Mouse (Mus musculus) gastrocnemius, adult 2 months (tissue): ENCODE data around the gene Slc35f4. TPM values are rescaled to one million over a fixed set of nuclear protein-coding genes. Genes with fewer than 3 reads are reported as not detected.

Experiments used
- DNase-seq: peaks from one replicate; pipeline ENCODE4 v3.0.0; 2022
- H3K27ac ChIP-seq: fragments of 200-600 bp; 2 replicates; pipeline ENCODE4 v1.8.1; 2022; ENCODE audit warnings: mild to moderate bottlenecking
- H3K4me3 ChIP-seq: fragments of 200-600 bp; 2 replicates; pipeline ENCODE4 v1.8.1; 2022; ENCODE audit warnings: mild to moderate bottlenecking, moderate library complexity
- CTCF ChIP-seq: fragments of 200-600 bp; IDR thresholded peaks from 2 replicates; pipeline ENCODE4 v1.8.1; 2022; ENCODE audit warnings: antibody characterized with exemption, mild to moderate bottlenecking, moderate library complexity
- intact Hi-C: fragments of 180-260 bp; cut with DNase I; formaldehyde crosslinking; loops from one replicate; pipeline ENCODE4 v1.15.1; 2025
- long read RNA-seq, 2 experiments: library from polyadenylated mRNA; stranded (forward); transcript quantifications; one replicate each; pipeline ENCODE4 v2.0.0; 2021
- total RNA-seq, 2 experiments: library from RNA; stranded (reverse); gene quantifications; 2 replicates each; pipeline ENCODE4 v1.2.3; 2021

The Slc35f4 gene
- not detected for total RNA-seq
- long read RNA-seq, experiment 1 = 0 reads
- long read RNA-seq, experiment 2, partial matches to known transcripts = 0 of 1 reads
- long read RNA-seq, experiment 2, other reads (novel, unspliced or antisense) = 1 of 1 reads

DNA sequence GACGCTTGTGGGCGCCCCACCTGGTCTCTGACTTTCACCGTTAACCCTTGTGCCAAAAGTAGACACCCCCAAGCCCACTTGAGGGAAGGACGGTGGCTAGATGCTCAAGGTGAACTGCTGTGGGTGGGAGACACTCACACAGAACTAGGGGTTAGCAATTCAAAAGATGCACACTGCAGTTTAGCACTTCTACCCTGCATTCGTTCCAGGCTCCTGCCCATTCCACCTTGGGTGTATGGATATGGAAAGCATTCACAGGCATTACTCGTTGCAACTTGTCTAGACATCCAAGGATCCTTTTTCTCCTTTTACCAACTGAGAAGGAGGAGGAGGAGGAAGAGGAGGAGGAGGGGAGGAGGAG lies at the start of gene Slc35f4:
TSS of gene Slc35f4 (minus strand) at position 116 of the 361 bp plus-strand sequence.
- intact Hi-C loops = no loop called here
- Histone ChIP-seq H3K4me3 (no peak within 1 kb of the TSS), H3K27ac (no peak within 1 kb of the TSS)
- no peak for TF ChIP-seq CTCF
- DNase-seq = no peak

DNA sequence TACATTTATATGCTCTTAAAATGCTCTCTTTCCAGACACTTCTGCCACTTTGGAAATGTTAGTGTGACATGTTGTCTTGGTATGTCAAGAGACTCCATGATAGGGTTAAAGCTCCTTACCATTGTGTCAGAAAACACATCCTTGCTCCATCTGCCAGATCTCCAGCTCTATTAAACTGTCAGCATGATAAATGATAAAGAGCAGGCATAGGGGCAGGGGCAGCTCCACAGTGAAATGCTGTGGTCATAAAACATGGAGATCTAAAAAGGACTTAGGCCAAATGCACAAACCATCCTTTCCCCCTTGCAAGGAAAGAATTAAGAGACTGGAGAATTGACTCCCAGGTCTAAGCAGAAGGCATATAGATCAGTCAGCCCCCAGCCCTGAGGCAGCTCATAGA lies 42.5 kb upstream of the Slc35f4 start:
- no peak for TF ChIP-seq CTCF
- no peak for DNase-seq
- intact Hi-C loops = no loop called here
- Histone ChIP-seq H3K4me3 (no peak overlapping the region), H3K27ac (no peak overlapping the region)

DNA sequence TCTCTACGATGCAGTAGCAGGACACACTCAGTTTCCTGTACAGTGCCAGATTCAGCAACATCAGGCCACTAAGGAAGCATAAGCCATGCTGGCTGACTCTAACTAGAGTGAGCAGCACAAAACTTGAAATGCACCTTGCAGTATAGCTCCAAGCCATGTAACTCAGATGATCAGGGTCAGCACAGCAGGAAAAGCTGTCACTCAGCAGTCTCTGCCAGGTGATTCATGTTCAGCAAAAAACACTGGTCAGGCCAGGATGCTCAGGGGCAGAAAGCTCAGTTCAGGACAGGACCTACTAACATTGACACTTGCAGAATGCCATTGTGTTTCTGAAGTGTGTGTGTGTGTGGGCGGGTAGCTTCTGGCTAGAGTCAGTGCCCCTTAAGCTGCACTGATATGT lies 34.9 kb upstream of the Slc35f4 start:
- no peak for TF ChIP-seq CTCF
- intact Hi-C loops = no loop called here
- Histone ChIP-seq H3K27ac (no peak overlapping the region), H3K4me3 (no peak overlapping the region)
- no peak for DNase-seq

DNA sequence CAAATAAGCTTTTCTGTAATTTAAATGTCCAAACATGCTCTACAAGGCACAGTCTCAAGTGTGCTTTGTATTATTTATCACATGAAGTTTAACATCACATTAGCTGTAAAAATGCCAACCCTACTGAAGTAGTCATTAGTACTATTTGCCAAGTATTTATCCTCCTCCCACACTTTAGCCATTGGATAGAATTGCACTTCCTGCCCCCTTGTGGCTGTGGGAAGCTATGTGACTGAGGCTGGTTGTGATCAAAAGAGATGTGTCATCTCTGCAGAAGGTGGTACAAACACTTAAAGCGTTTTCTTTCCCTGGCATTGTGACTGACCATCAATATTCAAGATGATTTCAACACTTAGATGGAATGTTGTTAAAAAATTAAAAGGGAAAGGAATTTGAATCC lies 14.3 kb upstream of the Slc35f4 start:
- DNase-seq = no peak
- intact Hi-C loops = no loop called here
- Histone ChIP-seq H3K4me3 (no peak overlapping the region), H3K27ac (no peak overlapping the region)
- peak; percentile 50 for TF ChIP-seq CTCF

DNA sequence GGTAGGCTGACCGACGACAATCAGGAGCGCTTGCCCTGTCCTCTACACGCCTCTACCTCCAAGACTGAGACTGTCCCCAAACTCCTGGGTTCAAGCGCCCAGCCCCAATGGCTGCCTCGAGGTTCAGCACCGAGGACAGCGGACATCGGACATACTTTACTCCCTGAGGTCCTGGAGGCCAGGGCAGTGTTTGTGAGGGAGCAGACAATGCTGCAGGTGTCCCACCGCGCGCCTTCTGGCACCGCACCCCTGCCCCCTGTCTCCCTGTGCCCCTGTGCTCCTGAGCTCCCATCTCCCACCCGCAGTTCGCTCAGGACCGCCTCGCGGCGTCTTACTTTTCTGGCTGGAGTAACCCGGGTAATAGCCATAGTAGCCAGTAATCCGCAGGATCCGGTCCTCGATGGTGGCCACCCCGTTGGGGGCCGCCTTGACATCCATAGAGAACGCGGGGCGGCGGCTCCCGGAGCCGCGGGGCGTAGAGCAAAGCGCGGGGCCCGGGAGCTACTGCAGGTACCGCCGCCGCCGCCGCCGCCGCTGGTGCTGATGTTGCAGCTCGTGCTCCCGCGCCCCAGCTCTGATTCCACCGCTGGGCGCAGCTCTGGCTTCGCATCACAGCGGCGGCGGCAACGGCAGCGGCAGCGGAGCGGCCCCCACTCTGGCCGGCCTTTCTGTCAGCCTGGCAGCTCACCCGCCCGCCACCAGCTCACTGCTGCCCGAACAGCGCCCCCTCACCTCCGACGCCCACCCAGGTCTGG lies 493 bp downstream of the Slc35f4 start:
- no peak overlapping the region for H3K4me3 ChIP-seq
- DNase-seq = peak; percentile 35
- intact Hi-C loops = no loop called here
- TF ChIP-seq CTCF = no peak
- no peak overlapping the region for H3K27ac ChIP-seq

DNA sequence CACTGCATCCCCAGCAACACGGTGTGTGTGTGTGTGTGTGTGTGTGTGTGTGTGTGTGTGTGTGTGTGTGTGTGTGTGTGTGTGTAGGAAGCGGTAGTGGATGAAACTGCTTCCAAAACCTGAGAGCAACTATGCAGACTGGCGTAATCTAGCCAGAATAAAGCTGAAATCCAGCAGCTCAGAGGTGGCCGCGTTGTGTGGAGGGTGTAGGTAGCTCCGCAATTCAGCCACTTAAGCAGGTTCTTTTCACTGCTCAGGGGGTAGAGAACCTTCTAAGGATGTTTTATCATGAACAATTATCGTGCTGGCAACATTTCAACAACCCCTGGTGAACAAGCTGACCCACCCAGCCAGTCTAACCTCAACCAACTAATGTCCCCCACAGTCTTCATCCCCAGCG lies 1.2 kb downstream of the Slc35f4 start:
- intact Hi-C loops = no loop called here
- Histone ChIP-seq H3K27ac (no peak overlapping the region), H3K4me3 (no peak overlapping the region)
- DNase-seq = no peak
- TF ChIP-seq CTCF = no peak

DNA sequence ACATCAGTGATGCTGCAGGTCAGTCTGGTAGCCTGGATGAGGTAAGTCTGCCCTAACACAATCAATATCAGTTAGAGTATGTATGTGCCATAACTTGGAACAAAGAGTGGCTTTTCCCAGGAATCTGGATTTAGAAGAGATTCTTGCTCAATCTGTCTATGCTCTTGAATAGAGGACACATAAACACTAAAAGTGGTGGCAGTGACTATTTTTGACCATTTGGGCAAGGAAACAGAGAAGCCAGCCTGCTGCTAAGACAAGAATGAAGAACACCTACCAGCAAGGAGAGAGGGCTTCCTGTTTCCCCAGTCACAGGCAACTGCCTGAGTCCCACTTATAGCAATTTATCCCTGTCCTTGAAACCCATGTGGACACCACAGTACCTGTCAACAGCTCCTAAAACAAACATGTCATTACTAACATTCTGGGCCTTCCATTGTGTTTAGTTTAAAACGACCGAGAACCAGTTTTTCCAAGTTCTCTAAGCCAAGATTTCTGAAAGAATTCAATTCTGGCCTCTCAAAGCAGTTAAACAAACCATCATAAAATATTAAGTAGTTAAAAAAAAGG lies 10.7 kb downstream of the Slc35f4 start:
- H3K4me3 ChIP-seq = no peak overlapping the region
- no peak overlapping the region for H3K27ac ChIP-seq
- intact Hi-C loops = no loop called here
- no peak for DNase-seq
- no peak for TF ChIP-seq CTCF

DNA sequence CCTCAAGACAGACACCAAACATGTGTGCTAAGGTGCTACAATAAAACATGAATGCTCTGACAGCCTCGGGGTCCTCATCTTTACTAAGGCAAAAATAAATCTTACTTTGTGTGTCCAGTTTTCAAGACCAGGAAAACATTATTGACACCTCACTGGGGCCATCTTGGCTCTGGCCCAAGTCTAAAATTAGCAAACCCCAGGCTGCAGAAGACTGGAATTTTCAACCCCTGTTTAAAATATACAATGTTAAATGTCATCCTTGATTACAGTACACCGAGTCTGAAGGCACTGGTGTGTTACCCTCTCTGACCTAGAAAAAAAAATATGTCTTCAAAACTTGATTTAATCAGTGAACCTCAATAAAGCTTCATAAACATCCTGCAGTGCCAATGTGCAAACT lies 11.7 kb downstream of the Slc35f4 start:
- Histone ChIP-seq H3K4me3 (no peak overlapping the region), H3K27ac (no peak overlapping the region)
- no peak for TF ChIP-seq CTCF
- intact Hi-C loops = no loop called here
- no peak for DNase-seq

DNA sequence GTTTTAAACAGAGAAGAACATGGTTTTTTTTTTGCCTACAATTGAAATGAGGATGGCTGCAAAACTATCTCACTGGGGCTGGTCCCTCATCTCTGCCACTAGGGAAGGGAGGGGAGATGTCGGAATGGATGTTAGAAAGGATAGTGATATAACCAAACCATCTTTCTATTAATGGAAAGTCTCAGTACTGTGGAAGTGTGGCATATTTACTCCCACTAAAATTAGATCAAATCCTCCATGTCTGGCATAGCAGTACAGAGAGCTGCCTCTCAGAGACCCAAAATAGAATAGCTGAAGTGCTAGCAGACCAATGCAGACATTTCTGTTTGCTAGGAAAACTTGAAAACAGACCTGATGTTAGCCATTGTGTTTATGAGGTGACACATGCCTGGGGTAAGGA lies 30.7 kb downstream of the Slc35f4 start:
- intact Hi-C loops = no loop called here
- no peak overlapping the region for H3K27ac ChIP-seq
- no peak overlapping the region for H3K4me3 ChIP-seq
- no peak for TF ChIP-seq CTCF
- no peak for DNase-seq

DNA sequence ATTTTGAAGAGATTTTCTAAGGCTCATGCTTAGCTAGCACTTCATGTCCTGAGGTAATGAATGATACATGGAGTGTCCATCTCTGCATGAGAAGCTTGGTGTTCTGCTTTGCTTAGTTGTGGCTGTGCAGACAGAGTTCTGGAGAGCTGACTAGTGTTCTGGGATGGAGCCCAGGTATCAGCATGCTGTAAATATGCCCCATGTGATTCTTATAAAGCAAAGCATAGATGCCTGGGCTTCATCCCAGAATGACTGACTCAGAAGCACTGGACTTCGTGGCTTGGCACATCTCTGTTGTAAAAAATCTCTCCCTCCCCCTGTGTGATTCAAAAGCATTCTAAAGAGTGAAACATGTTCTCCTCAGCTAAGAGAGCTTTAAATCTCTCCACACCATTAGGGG lies 32.1 kb downstream of the Slc35f4 start:
- DNase-seq = no peak
- TF ChIP-seq CTCF = no peak
- Histone ChIP-seq H3K27ac (no peak overlapping the region), H3K4me3 (no peak overlapping the region)
- intact Hi-C loops = no loop called here

DNA sequence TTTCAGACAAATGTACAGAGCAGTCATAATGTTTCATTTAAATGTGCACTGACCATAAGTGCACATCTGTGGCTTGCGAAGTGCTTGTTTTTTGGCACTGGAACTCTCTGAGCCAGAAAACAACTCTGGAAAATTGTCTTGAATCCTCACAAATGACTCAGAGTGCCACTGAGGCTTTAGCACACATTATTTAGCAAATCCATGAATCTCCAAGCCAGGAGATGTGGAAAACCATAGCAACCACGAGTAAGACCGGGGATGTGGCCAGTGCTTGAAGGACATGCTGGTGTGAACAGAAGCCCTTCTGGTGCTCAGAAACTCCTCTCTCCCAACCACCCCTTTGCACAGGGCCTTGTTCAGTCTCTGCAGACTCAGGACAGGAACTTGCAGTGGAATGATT lies 33.3 kb downstream of the Slc35f4 start:
- Histone ChIP-seq H3K27ac (no peak overlapping the region), H3K4me3 (no peak overlapping the region)
- intact Hi-C loops = no loop called here
- DNase-seq = no peak
- no peak for TF ChIP-seq CTCF

DNA sequence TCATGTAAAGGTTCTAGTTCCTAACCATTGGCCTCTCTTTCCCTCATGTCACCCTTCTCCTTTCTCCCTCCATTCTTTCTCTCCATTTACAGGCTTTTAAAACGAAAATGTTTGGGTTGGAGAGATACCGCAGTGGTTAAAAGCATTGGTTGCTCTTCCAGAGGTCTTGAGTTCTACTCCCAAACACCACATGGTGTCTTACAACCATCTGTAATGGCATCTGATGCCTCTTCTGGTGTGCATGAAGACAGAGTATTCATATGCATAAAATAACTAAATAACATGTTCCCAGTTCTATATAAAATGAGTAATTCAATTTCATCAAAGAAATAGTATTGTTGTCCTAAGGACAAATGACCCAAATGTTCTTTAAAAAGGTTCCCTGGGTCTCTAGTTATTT lies 49.2 kb downstream of the Slc35f4 start:
- TF ChIP-seq CTCF = no peak
- intact Hi-C loops = no loop called here

DNA sequence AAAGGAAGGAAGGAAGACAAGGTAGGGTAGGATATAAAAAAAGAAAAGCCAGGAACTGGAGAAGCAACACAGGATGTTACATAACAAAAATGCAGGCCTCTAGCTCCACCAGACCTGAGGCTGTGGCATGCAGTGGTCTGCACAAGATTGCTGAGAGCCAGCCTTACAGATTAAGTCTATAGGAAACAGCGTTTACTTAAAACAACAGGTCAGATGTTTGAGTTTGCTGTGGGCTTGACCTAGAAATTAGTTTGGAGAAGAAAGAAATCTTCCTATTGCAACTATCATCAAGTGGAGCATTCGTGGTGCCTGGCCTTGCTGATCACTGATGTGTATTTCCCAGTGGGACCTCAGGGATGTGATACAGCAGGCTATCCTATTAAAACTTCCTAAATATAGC lies 64.1 kb downstream of the Slc35f4 start:
- H3K27ac ChIP-seq = no peak overlapping the region

More for the DNA sequence above, 49.2 kb downstream of the Slc35f4 start:
- Histone ChIP-seq H3K27ac (no peak overlapping the region), H3K4me3 (no peak overlapping the region)
- DNase-seq = no peak

DNA sequence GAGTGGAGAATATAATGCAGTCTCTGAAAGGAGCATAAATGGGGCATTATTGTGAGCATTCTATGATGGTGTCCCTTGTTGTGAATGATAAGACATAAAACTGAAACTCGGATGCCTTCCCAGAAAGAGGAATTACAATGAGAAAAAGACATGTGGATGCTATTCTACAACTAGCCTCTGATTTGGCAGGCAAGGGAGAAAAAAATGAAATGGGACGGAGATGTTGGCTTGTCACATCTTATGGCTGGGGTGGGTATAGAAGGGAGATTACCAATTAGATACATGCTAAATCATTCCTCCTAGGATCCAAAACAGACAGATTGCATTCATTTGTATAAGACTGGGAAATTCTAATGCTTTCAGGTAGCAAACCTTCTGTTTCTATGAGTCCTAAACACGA lies 65.0 kb downstream of the Slc35f4 start:
- intact Hi-C loops = no loop called here
- H3K4me3 ChIP-seq = no peak overlapping the region
- no peak for DNase-seq
- H3K27ac ChIP-seq = no peak overlapping the region
- TF ChIP-seq CTCF = no peak

More for the DNA sequence above, 64.1 kb downstream of the Slc35f4 start:
- intact Hi-C loops = no loop called here
- DNase-seq = no peak
- no peak for TF ChIP-seq CTCF
- H3K4me3 ChIP-seq = no peak overlapping the region
